Mouse (Mus musculus): ENCODE measurements around the gene Pop5.

DNA sequence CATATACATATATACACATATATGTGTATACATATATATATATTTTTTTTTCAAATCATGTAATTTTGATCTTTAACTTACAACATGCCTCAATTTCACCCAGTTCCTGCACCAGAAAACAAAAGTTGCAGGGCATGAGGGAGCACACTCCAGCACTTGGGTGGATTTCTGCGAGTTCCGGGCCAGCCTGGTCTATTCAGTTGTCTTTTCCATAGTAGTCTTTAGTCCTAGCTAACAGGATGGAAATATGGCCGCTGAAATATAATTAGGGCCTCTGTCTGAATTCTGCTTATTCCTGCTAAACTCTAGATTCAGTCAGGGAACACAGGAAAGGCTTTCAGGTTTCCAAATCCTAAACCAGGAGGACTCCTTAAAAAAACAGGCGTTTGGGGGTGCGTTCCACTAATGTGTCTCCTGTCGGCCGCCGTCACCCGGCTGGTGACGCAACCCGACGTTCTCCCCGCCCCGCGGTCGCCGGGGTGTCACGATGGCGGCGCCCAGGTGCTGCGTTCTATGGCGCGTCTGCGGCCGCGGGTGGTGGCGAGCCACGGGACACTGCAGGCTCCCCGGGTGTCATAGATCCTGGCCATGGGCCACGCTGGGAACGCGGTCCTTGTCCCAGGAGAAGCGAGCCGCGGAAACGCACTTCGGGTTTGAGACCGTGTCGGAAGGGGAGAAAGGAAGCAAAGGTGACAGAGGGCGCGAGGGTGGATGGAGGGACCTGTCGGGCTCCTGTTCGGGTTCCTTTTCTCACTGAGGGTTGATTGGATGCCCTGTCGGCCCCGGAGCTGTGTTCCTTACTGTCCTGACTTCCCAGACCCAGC, 43.8 kb downstream of the Pop5 start, which contains the start of gene Coq5:
- no peak for TF ChIP-seq CTCF (IDR thresholded peaks at IDR 0.05; ENCODE audit: extremely low read depth, insufficient read depth, insufficient read length, insufficient replicate concordance)
- peak; percentile 62 for TF ChIP-seq POLR2A (IDR thresholded peaks at IDR 0.05; ENCODE audit: low read depth, low read length)
